Mouse (Mus musculus): ENCODE data around the gene Pdlim7. TPM values are rescaled to one million over a fixed set of nuclear protein-coding genes. Genes with fewer than 3 reads are reported as not detected.

The Pdlim7 gene
- polyA plus RNA-seq, 1 experiment from 2014 or later, result 370 TPM

DNA sequence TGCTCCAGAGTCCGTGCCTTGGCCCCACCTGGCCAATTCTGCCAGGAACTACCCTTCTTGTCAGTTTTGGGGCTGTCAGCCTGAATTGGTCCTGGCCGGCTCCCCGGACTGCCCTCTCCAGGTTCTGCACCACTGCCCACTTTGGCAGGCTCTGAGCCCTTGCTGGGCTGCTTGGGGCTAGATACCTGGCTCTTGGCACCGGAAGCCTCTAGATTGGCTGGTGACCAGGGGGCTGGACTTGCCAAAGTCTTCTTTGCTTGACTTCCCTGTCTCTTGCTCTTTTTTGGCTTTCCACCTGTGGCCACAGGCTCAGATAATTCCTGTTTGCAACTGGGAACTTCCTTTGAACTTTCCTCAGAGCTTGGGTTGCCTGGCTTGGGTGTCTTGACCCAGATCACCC lies 29.4 kb upstream of the Pdlim7 start:
- H3K4me3 ChIP-seq (ENCODE audit: control insufficient read depth in 1 of 2, insufficient read depth in 1 of 2, low read depth in 1 of 2, low read length in 2 of 2), result no peak overlapping the region

GRCm38 (mm10) chr13:55540933-55541332 lies 27.5 kb upstream of the Pdlim7 start:
- Histone ChIP-seq H3K36me3 (ENCODE audit: control insufficient read depth, insufficient read depth, low read length) (peaks cover 86% of the 10 kb centered on the region), H3K27ac (replicated peaks in 1 of 2; ENCODE audit: control insufficient read depth in 1 of 2, insufficient read depth in 1 of 2, low read depth in 2 of 2, low read length in 2 of 2) (no peak overlapping the region), H3K27me3 (ENCODE audit: control insufficient read depth, insufficient read depth, low read length) (no peaks in the 10 kb centered on the region), H3K9me3 (ENCODE audit: control insufficient read depth, low read length) (no peaks in the 10 kb centered on the region), H3K4me1 (ENCODE audit: control insufficient read depth in 2 of 2, insufficient read depth in 2 of 2, low read length in 2 of 2) (peaks cover 2 to 4% of the 10 kb centered on the region in 2 experiments; a peak in 1 of 4 replicates), H3K4me3 (ENCODE audit: control insufficient read depth in 1 of 2, insufficient read depth in 1 of 2, low read depth in 1 of 2, low read length in 2 of 2) (no peak overlapping the region), H3K9ac (ENCODE audit: low read length) (no peak overlapping the region), H3K4me2 (ENCODE audit: low read length) (no peak overlapping the region)
- ATAC-seq (ENCODE audit: insufficient number of reproducible peaks, insufficient read depth, low FRiP score, low read depth), result no peak
- 87% methylated on average over 2 of the region's 2 CpGs for WGBS

More for the DNA sequence above, 29.4 kb upstream of the Pdlim7 start:
- 91% methylated on average over 4 of the region's 4 CpGs for WGBS
- Histone ChIP-seq H3K36me3 (ENCODE audit: control insufficient read depth, insufficient read depth, low read length) (peaks cover 100% of the 10 kb centered on the region), H3K9me3 (ENCODE audit: control insufficient read depth, low read length) (no peaks in the 10 kb centered on the region), H3K4me2 (ENCODE audit: low read length) (no peak overlapping the region), H3K27me3 (ENCODE audit: control insufficient read depth, insufficient read depth, low read length) (no peaks in the 10 kb centered on the region), H3K27ac (replicated peaks in 1 of 2; ENCODE audit: control insufficient read depth in 1 of 2, insufficient read depth in 1 of 2, low read depth in 2 of 2, low read length in 2 of 2) (no peak overlapping the region), H3K4me1 (ENCODE audit: control insufficient read depth in 2 of 2, insufficient read depth in 2 of 2, low read length in 2 of 2) (no peaks in the 10 kb centered on the region), H3K9ac (ENCODE audit: low read length) (no peak overlapping the region)
- ATAC-seq (ENCODE audit: insufficient number of reproducible peaks, insufficient read depth, low FRiP score, low read depth), result no peak

- Histone ChIP-seq H3K36me3 (ENCODE audit: control insufficient read depth, insufficient read depth, low read length) (peaks cover 78% of the 10 kb centered on the region), H3K9me3 (ENCODE audit: control insufficient read depth, low read length) (no peaks in the 10 kb centered on the region), H3K9ac (ENCODE audit: low read length) (peak within 1 kb of the TSS; percentile 91), H3K27me3 (ENCODE audit: control insufficient read depth, insufficient read depth, low read length) (no peaks in the 10 kb centered on the region), H3K4me3 (ENCODE audit: control insufficient read depth in 1 of 2, insufficient read depth in 1 of 2, low read depth in 1 of 2, low read length in 2 of 2) (peak within 1 kb of the TSS; percentile 77 to 87), H3K27ac (replicated peaks in 1 of 2; ENCODE audit: control insufficient read depth in 1 of 2, insufficient read depth in 1 of 2, low read depth in 2 of 2, low read length in 2 of 2) (peak within 1 kb of the TSS in 1 of 2 experiments; percentile 47; a peak in 2 of 4 replicates), H3K4me1 (ENCODE audit: control insufficient read depth in 2 of 2, insufficient read depth in 2 of 2, low read length in 2 of 2) (peaks cover 2 to 9% of the 10 kb centered on the region in 2 experiments; a peak in 2 of 4 replicates), H3K4me2 (ENCODE audit: low read length) (peak within 1 kb of the TSS; percentile 92)
- peak; percentile 94 for ATAC-seq (ENCODE audit: insufficient number of reproducible peaks, insufficient read depth, low FRiP score, low read depth)
- WGBS, result under 1% methylated on average over 70 of the region's 70 CpGs
Measured at GRCm38 (mm10) chr13:55536194-55537175, 23.0 kb upstream of the Pdlim7 start, which contains the start of gene Ddx41. Ddx41 (minus strand) TSS chr13:55536658.

DNA sequence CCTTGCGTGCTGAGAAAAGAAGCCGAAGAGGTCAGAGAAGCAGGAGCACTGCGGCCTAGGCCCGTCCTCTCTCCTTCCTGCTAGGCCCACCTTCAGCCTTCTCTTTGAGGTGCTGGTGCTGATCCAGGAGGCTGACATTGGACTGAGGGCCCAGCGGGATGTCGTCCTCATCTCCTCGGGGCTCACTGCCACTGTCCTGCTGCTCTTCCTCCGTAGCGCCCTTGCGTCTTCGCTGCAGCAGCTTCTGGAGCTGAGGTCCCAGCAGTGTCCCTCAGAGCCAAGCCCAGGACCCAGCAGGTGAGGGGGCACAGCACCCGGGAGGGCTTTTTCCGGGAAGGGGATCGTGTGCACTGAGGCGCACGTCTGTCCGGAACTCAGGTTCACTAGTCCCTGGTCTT lies 22.3 kb upstream of the Pdlim7 start:
- no peaks in the 10 kb centered on the region for H3K27me3 ChIP-seq (ENCODE audit: control insufficient read depth, insufficient read depth, low read length)
- H3K4me2 ChIP-seq (ENCODE audit: low read length), result peak overlapping the region; percentile 92
- H3K4me1 ChIP-seq (ENCODE audit: control insufficient read depth in 2 of 2, insufficient read depth in 2 of 2, low read length in 2 of 2), result peaks cover 2 to 9% of the 10 kb centered on the region in 2 experiments; a peak in 2 of 4 replicates
- WGBS, result 16% methylated on average over 17 of the region's 17 CpGs
- ATAC-seq (ENCODE audit: insufficient number of reproducible peaks, insufficient read depth, low FRiP score, low read depth), result no peak; the same call in 1 of the 2 replicates
- peaks cover 76% of the 10 kb centered on the region for H3K36me3 ChIP-seq (ENCODE audit: control insufficient read depth, insufficient read depth, low read length)
- peak overlapping the region; percentile 77 to 87 for H3K4me3 ChIP-seq (ENCODE audit: control insufficient read depth in 1 of 2, insufficient read depth in 1 of 2, low read depth in 1 of 2, low read length in 2 of 2)
- H3K9ac ChIP-seq (ENCODE audit: low read length), result peak overlapping the region; percentile 91
- no peaks in the 10 kb centered on the region for H3K9me3 ChIP-seq (ENCODE audit: control insufficient read depth, low read length)
- peak overlapping the region in 1 of 2 experiments; percentile 47; a peak in 2 of 4 replicates for H3K27ac ChIP-seq (replicated peaks in 1 of 2; ENCODE audit: control insufficient read depth in 1 of 2, insufficient read depth in 1 of 2, low read depth in 2 of 2, low read length in 2 of 2)

DNA sequence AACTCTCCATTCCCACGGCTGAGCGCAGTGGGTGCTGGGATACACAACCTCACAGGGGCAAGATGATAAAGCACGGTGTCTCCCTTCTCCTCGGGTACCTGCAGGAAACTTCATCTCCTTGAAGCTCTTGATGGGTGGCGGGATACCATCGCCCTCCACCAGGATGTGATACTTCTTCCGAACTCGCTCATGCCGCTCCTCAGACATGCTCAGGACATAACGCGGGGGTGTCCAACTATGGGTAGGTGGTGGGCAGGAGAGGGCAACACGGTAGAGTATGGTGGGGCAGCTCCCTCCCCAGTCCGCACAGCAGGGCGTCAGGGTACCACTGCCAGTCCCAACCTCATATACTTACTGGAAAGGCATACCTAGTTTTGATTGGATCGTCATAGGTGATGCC lies 21.7 kb upstream of the Pdlim7 start:
- Histone ChIP-seq H3K4me3 (ENCODE audit: control insufficient read depth in 1 of 2, insufficient read depth in 1 of 2, low read depth in 1 of 2, low read length in 2 of 2) (peak overlapping the region in 1 of 2 experiments; percentile 87; a peak in 1 of 4 replicates), H3K4me2 (ENCODE audit: low read length) (peak overlapping the region; percentile 92), H3K9me3 (ENCODE audit: control insufficient read depth, low read length) (no peaks in the 10 kb centered on the region), H3K27me3 (ENCODE audit: control insufficient read depth, insufficient read depth, low read length) (no peaks in the 10 kb centered on the region), H3K36me3 (ENCODE audit: control insufficient read depth, insufficient read depth, low read length) (peaks cover 76% of the 10 kb centered on the region), H3K4me1 (ENCODE audit: control insufficient read depth in 2 of 2, insufficient read depth in 2 of 2, low read length in 2 of 2) (peaks cover 2 to 9% of the 10 kb centered on the region in 2 experiments; a peak in 2 of 4 replicates), H3K9ac (ENCODE audit: low read length) (no peak overlapping the region; the same call in 1 of the 2 replicates), H3K27ac (replicated peaks in 1 of 2; ENCODE audit: control insufficient read depth in 1 of 2, insufficient read depth in 1 of 2, low read depth in 2 of 2, low read length in 2 of 2) (no peak overlapping the region)
- no peak for ATAC-seq (ENCODE audit: insufficient number of reproducible peaks, insufficient read depth, low FRiP score, low read depth)
- 92% methylated on average over 15 of the region's 15 CpGs for WGBS

DNA sequence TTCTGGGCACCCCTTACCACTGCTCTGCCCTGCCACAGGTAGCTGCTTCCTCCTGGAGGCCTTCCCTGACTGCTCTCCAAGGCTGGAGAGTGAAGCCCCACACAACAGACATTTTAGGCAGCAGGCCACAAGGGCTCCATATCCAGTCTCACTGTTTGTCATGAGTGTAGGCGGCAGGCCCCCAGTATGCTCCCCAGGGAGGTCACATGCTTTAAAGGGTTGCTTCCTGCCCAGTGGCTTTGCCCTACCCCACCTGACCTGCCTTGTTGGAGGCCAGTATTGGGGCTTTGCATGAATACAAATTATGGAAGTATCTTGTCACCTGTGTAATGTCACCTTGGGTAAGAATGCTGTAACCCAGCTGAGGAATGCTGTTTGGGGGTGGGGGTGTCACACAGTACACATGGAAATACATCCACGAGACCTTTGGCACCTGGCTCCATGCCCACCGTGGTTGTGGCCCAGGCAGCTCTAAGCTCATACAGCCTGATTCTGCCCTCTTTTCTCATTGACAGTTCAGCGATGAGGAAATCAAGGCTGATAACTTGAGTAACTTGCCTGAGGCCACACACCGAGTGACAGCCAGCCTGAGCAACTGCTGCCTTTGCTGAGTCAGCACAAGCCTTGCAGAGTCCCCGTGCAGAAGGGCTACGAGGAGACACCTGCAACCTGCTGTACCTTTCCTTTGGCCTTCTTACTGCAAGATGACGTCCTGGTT lies 15.9 kb upstream of the Pdlim7 start, which contains the start of gene Dok3:
Gene Dok3 (minus strand): TSS at position 99 of the 718 bp plus-strand sequence.
- Histone ChIP-seq H3K27me3 (ENCODE audit: control insufficient read depth, insufficient read depth, low read length) (no peaks in the 10 kb centered on the region), H3K4me1 (ENCODE audit: control insufficient read depth in 2 of 2, insufficient read depth in 2 of 2, low read length in 2 of 2) (no peaks in the 10 kb centered on the region; a peak in 1 of 4 replicates), H3K27ac (replicated peaks in 1 of 2; ENCODE audit: control insufficient read depth in 1 of 2, insufficient read depth in 1 of 2, low read depth in 2 of 2, low read length in 2 of 2) (no peak within 1 kb of the TSS), H3K4me3 (ENCODE audit: control insufficient read depth in 1 of 2, insufficient read depth in 1 of 2, low read depth in 1 of 2, low read length in 2 of 2) (no peak within 1 kb of the TSS), H3K36me3 (ENCODE audit: control insufficient read depth, insufficient read depth, low read length) (peaks cover 48% of the 10 kb centered on the region), H3K4me2 (ENCODE audit: low read length) (no peak within 1 kb of the TSS), H3K9ac (ENCODE audit: low read length) (no peak within 1 kb of the TSS), H3K9me3 (ENCODE audit: control insufficient read depth, low read length) (no peaks in the 10 kb centered on the region)
- 75% methylated on average over 8 of the region's 8 CpGs for WGBS
- no peak for ATAC-seq (ENCODE audit: insufficient number of reproducible peaks, insufficient read depth, low FRiP score, low read depth)

All from heart, embryonic 14.5 days (tissue).